In the genomic region with DNA sequence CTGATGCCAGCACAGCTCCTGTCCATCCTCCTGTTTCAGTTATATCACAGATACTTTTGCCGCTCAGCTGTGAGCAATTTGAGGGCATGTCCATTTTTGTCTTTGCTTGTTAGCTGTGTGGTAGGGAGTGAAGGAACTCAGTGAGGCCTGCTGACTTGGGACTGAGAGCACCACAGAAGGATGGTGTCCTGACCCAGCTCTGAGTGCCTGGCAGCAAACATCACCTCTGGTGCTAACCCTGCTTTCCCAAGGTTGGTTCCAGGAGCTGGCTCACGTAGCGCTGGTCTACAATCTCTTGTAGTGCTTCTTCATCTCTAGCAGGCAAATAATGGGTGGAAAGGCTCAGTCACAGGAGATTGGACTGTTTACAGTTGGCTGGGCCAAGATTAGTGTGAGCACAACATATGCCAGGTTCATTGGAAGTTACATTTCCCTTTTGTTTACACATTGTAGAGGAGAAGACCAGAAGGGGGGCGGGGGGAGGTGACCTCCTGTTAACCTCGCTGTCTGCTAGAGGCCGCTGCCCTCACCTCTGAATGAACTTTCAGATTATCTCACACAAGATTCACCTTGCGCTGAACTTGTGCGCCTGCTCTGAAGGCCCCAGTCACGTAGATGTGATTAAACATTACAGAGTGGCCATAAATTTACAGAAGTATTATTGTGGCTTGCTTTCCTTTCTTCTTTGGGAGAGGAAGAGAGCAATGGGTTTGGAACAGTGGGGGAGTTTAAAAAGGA, we compare ENCODE assay signal across 9 mouse cellular contexts. TPM values are rescaled to one million over a fixed set of nuclear protein-coding genes. Genes with fewer than 3 reads are reported as not detected.
DNase-seq lines count a peak whose midpoint lies in the region; ATAC-seq lines count a peak whose summit lies in the region.
"Had no signal": no experiment of that assay in that cellular context is flagged by ENCODE, and none has a peak within 500 bp of the region (broad histone marks: within the 10 kb centered on the region; RNA-seq: fewer than 3 reads in every experiment).

No protein-coding gene starts in this region.

- peaks cover 35% of the 10 kb centered on the region for H3K4me1 ChIP-seq in heart, embryonic 12.5 days (replicated peaks)
- no peaks in the 10 kb centered on the region; the same call in 1 of the 2 replicates for H3K4me1 ChIP-seq in midbrain, embryonic 15.5 days

- ATAC-seq in heart, embryonic 12.5 days (ENCODE audit: insufficient number of reproducible peaks, low FRiP score): peak; percentile 67
- ATAC-seq in megakaryocyte progenitor cell, adult 5-6 weeks (replicated peaks; ENCODE audit: poor library complexity): peak; percentile 58; the same call in 1 of the 2 replicates
- ATAC-seq in midbrain, embryonic 15.5 days (replicated peaks): no peak

- H3K9ac ChIP-seq in heart, embryonic 12.5 days: no peak overlapping the region
- no peak overlapping the region for H3K9ac ChIP-seq in midbrain, embryonic 15.5 days

- intact Hi-C loops in gastrocnemius, postnatal 36 days (cut with DNase I): no loop called here

- no peaks in the 10 kb centered on the region for H3K27me3 ChIP-seq in heart, embryonic 12.5 days (replicated peaks)
- no peaks in the 10 kb centered on the region for H3K27me3 ChIP-seq in midbrain, embryonic 15.5 days (replicated peaks)

- peak overlapping the region; percentile 35 for H3K27ac ChIP-seq in heart, embryonic 12.5 days (ENCODE audit: poor library complexity, severe bottlenecking)
- no peak overlapping the region for H3K27ac ChIP-seq in midbrain, embryonic 15.5 days

- WGBS in heart, embryonic 12.5 days: 29% methylated on average over 9 of the region's 9 CpGs
- 83% methylated on average over 9 of the region's 9 CpGs for WGBS in midbrain, embryonic 15.5 days

- H3K4me3 ChIP-seq in heart, embryonic 12.5 days: no peak overlapping the region
- H3K4me3 ChIP-seq in midbrain, embryonic 15.5 days: no peak overlapping the region
- H3K4me3 ChIP-seq: erythroblast, embryonic 14.5 days had no signal

- no peak overlapping the region for H3K4me2 ChIP-seq in heart, embryonic 12.5 days
- H3K4me2 ChIP-seq in midbrain, embryonic 15.5 days: no peak overlapping the region

- no peaks in the 10 kb centered on the region for H3K9me3 ChIP-seq in heart, embryonic 12.5 days (replicated peaks)
- no peaks in the 10 kb centered on the region for H3K9me3 ChIP-seq in midbrain, embryonic 15.5 days

- DNase-seq in gastrocnemius, postnatal 25 days: peak; percentile 36
- no peak for DNase-seq in gastrocnemius, postnatal 10 days
- peak; percentile 67 to 73 for DNase-seq in kidney, postnatal 36 days
- DNase-seq in right cerebral cortex, postnatal 25 days: no peak
- no peak for DNase-seq in gastrocnemius, postnatal 36 days

- H3K36me3 ChIP-seq in heart, embryonic 12.5 days: no peaks in the 10 kb centered on the region
- H3K36me3 ChIP-seq in midbrain, embryonic 15.5 days (replicated peaks): no peaks in the 10 kb centered on the region

RNA-seq across cellular contexts. Expression of gene Cyp26b1, which starts 46.8 kb away (rescaled TPM):
- 10 to 100 TPM in 1 of 2 experiments, 1 to 10 TPM in 1; 1.3 to 12.3 TPM for total RNA-seq in gastrocnemius, postnatal 25 days (2021)
- 1 to 10 TPM; 2.0 to 2.8 TPM for total RNA-seq in gastrocnemius, postnatal 10 days (2021)
- 2.9 and 3.8 TPM in 2 replicates for polyA plus RNA-seq in heart, embryonic 12.5 days (2016; fragmentation: Nextera tagmentation; extraction: Ambion mirVana)
- not detected in 2 replicates for total RNA-seq in megakaryocyte progenitor cell, adult 5-6 weeks (2015)
- not detected in 2 replicates for total RNA-seq in megakaryocyte progenitor cell, adult 5-6 weeks (2017)
- polyA plus RNA-seq in midbrain, embryonic 15.5 days (2015; fragmentation: Nextera tagmentation; extraction: Ambion mirVana): 14.0 and 21.0 TPM in 2 replicates
- total RNA-seq in gastrocnemius, postnatal 36 days (2021): 1 to 10 TPM; 4.2 to 4.9 TPM
- polyA plus RNA-seq: erythroblast, embryonic 14.5 days had no signal

Comparison
In these comparisons a context has a peak if more than half of its experiments do, and no peak if none do; other contexts are left out.
1. DNase-seq: peak in gastrocnemius, postnatal 25 days (single experiment) and kidney, postnatal 36 days (2 of 2); none in gastrocnemius, postnatal 10 days (single experiment), right cerebral cortex, postnatal 25 days (single experiment) and gastrocnemius, postnatal 36 days (0 of 2).